Mouse (Mus musculus): ENCODE results near the gene 3110082I17Rik. TPM values are rescaled to one million over a fixed set of nuclear protein-coding genes. Genes with fewer than 3 reads are reported as not detected.
A peak's percentile ranks its signal among the peaks of the same experiment; 100 is the strongest.

Gene 3110082I17Rik
- polyA plus RNA-seq, 1 experiment from 2014 or later = 26.8 TPM

- Histone ChIP-seq H3K4me1 (peaks cover 23% of the 10 kb centered on the region), H3K27ac (no peak overlapping the region)
- ATAC-seq = no peak
Measured at GRCm38 (mm10) chr5:139389676-139390061, 70.7 kb downstream of the 3110082I17Rik start.

GRCm38 (mm10) chr5:139388694-139389675, 71.3 kb downstream of the 3110082I17Rik start:
- Histone ChIP-seq H3K36me3 (ENCODE audit: poor library complexity, severe bottlenecking) (no peaks in the 10 kb centered on the region), H3K4me1 (peaks cover 23% of the 10 kb centered on the region), H3K4me2 (no peak overlapping the region), H3K4me3 (no peak overlapping the region), H3K27me3 (no peaks in the 10 kb centered on the region), H3K9me3 (replicated peaks) (no peaks in the 10 kb centered on the region), H3K27ac (0 out of 2 replicates have a peak overlapping the region, but pooled peaks have one; percentile 35), H3K9ac (no peak overlapping the region)
- ATAC-seq = no peak
- 80% methylated on average over 17 of the region's 17 CpGs for WGBS

More at GRCm38 (mm10) chr5:139389676-139390061, 70.7 kb downstream of the 3110082I17Rik start:
- Histone ChIP-seq H3K27me3 (no peaks in the 10 kb centered on the region), H3K4me3 (no peak overlapping the region), H3K9ac (no peak overlapping the region), H3K4me2 (no peak overlapping the region), H3K9me3 (replicated peaks) (no peaks in the 10 kb centered on the region), H3K36me3 (ENCODE audit: poor library complexity, severe bottlenecking) (no peaks in the 10 kb centered on the region)
- WGBS = 59% methylated on average over 6 of the region's 6 CpGs

DNA sequence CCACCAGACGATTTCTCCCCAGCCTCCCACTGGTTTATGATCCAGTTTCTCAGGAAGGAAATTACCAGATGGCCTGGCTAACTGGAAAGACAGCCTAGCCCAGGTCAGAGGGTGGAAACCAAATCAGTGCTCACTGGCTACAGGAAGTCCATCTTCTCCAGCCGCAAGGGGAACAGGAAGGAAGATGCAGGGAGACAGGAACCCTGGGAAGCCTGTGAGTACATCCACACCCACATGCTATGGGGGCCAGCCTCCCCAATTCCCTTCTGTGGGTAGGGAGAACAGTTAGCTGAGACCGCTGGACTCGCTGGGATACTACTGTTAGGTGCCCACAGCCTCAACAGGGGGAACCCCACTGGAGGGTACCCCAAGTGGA, 72.1 kb downstream of the 3110082I17Rik start:
- no peak for ATAC-seq
- Histone ChIP-seq H3K27me3 (no peaks in the 10 kb centered on the region), H3K27ac (peak overlapping the region; percentile 35; the same call in 1 of the 2 replicates), H3K4me2 (no peak overlapping the region), H3K36me3 (ENCODE audit: poor library complexity, severe bottlenecking) (no peaks in the 10 kb centered on the region), H3K4me1 (peaks cover 23% of the 10 kb centered on the region), H3K9me3 (replicated peaks) (no peaks in the 10 kb centered on the region), H3K4me3 (no peak overlapping the region), H3K9ac (no peak overlapping the region)
- 89% methylated on average over 4 of the region's 4 CpGs for WGBS

DNA sequence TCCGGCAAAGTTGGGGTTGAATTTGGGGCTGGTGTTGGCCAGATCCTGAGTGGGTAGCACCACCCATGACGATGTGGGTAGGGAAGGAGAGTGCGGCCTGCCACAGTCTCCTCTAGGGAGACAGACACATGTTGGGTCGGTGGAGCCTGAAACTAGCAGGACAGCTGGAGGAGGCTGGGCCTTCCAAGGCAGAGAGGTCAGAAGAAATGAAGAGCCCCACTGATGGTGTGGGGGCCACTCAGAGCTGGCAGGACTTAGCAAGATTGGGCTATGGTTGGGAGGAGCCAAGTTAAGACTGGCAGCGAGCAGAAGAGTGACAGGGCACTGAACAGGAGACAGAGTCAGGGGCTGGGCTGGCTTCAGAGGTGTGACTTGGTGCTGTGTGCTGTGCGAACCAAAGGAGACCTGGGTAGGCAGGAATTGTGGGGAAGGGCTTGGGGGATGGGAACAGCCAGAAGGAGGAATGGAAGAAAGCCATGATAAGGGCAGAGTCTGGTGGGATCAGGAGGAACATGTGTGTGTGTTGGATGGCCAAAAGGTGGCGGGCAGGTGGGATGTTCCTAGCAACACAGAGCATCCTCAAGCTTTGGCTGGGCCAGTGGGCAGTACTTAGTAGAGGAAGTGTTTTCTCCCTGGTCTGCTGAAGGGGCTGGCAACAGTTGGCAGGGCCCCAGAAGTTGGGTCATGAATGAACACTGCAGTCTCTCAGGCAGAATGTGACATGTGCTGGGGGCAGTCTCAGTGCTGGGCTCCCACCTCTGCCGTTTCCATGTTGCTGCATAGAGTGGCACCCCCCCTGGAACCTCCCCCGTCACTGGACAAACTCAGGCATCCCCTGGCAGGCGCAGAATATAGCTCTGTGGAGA, 72.8 kb downstream of the 3110082I17Rik start:
- Histone ChIP-seq H3K27ac (0 out of 2 replicates have a peak overlapping the region, but pooled peaks have one; percentile 35), H3K27me3 (no peaks in the 10 kb centered on the region), H3K4me3 (no peak overlapping the region), H3K9me3 (replicated peaks) (no peaks in the 10 kb centered on the region), H3K4me2 (no peak overlapping the region), H3K9ac (peak overlapping the region; percentile 5; the same call in 1 of the 2 replicates), H3K4me1 (peaks cover 23% of the 10 kb centered on the region), H3K36me3 (ENCODE audit: poor library complexity, severe bottlenecking) (no peaks in the 10 kb centered on the region)
- WGBS = 90% methylated on average over 10 of the region's 10 CpGs
- no peak for ATAC-seq

DNA sequence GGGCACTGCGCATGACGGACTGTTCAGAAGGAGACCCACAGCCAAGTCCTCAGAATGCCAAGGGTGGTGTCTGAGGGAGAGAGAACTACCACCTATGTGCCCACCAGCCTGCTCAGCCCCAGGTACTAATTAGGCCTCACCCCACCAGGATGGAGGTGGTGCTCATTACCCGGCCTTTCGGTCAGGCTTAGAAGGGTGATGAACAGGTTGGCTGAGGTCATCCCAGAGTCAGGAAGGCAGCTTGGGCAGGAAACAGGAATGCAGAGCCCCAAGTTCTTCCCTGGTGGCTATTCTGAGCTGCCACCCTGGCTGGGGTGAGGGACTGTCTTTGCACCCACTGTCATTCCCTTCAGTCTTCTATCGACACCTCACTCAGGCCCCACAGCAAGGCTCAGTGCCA, 74.3 kb downstream of the 3110082I17Rik start:
- Histone ChIP-seq H3K4me2 (no peak overlapping the region), H3K36me3 (ENCODE audit: poor library complexity, severe bottlenecking) (no peaks in the 10 kb centered on the region), H3K9ac (no peak overlapping the region), H3K9me3 (replicated peaks) (no peaks in the 10 kb centered on the region), H3K27ac (no peak overlapping the region), H3K27me3 (peaks cover 8% of the 10 kb centered on the region; the same call in 1 of the 2 replicates), H3K4me3 (no peak overlapping the region), H3K4me1 (peaks cover 30% of the 10 kb centered on the region)
- no peak for ATAC-seq
- 93% methylated on average over 5 of the region's 5 CpGs for WGBS

GRCm38 (mm10) chr5:139384531-139384930, 75.8 kb downstream of the 3110082I17Rik start:
- 84% methylated on average over 10 of the region's 10 CpGs for WGBS
- no peaks in the 10 kb centered on the region for H3K36me3 ChIP-seq (ENCODE audit: poor library complexity, severe bottlenecking)

DNA sequence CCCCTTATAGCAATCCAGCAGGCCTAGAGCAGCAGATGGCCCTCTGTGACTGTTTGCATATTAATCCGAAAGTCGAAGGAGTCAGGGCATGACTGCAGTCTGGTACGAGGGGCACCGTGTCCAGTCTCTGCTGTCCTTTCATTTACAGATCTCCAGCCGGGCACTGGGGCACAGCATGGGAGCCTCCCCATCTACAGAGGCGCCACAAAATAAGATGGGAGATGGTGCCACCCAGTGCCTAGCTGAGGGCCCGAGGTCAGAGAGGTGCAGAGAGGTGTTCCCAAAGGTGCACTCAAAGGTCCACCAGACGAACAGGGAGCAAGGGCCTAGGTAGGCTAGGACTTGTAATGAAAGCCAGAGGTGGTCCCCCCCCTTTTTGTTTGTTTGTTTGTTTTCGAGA, 77.1 kb downstream of the 3110082I17Rik start:
- Histone ChIP-seq H3K4me1 (peaks cover 38% of the 10 kb centered on the region), H3K36me3 (ENCODE audit: poor library complexity, severe bottlenecking) (no peaks in the 10 kb centered on the region), H3K4me3 (no peak overlapping the region), H3K27me3 (peaks cover 8% of the 10 kb centered on the region; the same call in 1 of the 2 replicates), H3K9ac (no peak overlapping the region), H3K27ac (no peak overlapping the region), H3K9me3 (replicated peaks) (no peaks in the 10 kb centered on the region), H3K4me2 (no peak overlapping the region)
- no peak for ATAC-seq
- WGBS = 86% methylated on average over 9 of the region's 9 CpGs

More at GRCm38 (mm10) chr5:139384531-139384930, 75.8 kb downstream of the 3110082I17Rik start:
- Histone ChIP-seq H3K27ac (no peak overlapping the region), H3K9ac (peak overlapping the region; percentile 23; the same call in 1 of the 2 replicates), H3K4me2 (no peak overlapping the region), H3K27me3 (peaks cover 8% of the 10 kb centered on the region; the same call in 1 of the 2 replicates), H3K9me3 (replicated peaks) (no peaks in the 10 kb centered on the region), H3K4me3 (no peak overlapping the region), H3K4me1 (peaks cover 40% of the 10 kb centered on the region)
- ATAC-seq = no peak

DNA sequence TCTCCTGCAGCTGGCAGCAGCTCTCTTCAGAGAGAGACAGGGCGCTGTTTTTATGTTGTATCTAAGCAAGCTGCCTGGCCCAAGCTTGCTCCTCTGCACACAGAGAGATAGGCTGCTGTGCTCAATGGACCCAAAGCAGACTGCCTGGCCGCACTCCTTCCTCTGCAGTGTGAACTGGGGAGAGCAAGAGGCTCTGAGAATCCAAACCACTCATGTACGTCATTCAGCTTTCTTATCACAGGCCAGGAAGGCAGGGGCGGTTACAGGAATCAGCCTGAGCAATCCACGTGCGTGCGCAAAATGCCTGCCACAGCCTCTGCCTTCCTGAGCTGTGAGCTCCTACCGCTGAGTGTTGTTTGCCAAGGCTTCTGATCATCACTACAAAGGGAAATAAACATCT, 77.6 kb downstream of the 3110082I17Rik start:
- Histone ChIP-seq H3K9me3 (replicated peaks) (no peaks in the 10 kb centered on the region), H3K4me1 (peaks cover 33% of the 10 kb centered on the region), H3K4me3 (no peak overlapping the region), H3K9ac (no peak overlapping the region), H3K27ac (0 out of 2 replicates have a peak overlapping the region, but pooled peaks have one; percentile 19), H3K4me2 (no peak overlapping the region), H3K27me3 (peaks cover 8% of the 10 kb centered on the region; the same call in 1 of the 2 replicates), H3K36me3 (ENCODE audit: poor library complexity, severe bottlenecking) (no peaks in the 10 kb centered on the region)
- WGBS = 78% methylated on average over 8 of the region's 8 CpGs
- ATAC-seq = no peak

DNA sequence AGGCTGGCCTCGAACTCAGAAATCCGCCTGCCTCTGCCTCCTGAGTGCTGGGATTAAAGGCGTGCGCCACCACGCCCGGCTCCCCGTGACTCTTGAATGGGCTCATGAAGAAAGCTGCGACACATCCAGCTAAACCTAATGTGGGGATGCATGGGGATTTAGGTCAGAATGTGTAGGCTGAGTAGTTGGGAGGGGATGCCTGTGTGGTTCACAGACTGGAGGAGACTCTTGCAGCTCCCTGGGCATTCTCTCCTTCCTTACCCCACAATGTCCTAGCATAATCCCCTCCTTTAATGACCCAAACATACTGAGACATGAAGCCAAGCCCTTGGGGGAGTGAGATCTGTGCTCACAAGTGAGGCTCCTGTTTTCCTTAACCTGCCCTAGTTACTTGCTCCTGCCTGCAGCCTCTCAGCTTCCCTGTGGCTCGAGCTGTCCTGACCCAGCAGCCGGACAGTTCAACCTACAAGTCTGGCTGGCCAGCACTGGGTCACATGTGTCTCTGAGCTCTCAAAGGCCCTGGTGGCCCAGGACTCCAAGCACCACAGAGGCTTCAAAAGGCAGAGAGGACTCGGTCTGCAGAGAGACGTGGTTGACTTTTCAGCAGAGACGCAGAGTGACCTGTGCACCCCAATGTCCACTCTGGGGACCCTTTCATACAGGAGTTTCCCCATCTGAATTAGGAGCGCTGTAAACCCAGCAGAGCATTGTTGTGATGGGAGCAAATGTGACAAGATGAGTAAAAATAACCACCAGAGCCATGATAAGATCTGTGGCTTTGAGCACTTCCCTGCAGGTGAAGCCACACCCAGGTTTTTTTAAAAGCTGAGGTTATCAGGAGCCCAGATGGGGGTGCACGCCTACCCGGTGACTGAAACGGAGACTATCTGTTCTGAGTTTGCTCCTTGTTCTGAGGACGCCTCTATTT, 78.5 kb downstream of the 3110082I17Rik start:
- Histone ChIP-seq H3K4me3 (no peak overlapping the region), H3K4me2 (no peak overlapping the region)
- ATAC-seq = no peak

DNA sequence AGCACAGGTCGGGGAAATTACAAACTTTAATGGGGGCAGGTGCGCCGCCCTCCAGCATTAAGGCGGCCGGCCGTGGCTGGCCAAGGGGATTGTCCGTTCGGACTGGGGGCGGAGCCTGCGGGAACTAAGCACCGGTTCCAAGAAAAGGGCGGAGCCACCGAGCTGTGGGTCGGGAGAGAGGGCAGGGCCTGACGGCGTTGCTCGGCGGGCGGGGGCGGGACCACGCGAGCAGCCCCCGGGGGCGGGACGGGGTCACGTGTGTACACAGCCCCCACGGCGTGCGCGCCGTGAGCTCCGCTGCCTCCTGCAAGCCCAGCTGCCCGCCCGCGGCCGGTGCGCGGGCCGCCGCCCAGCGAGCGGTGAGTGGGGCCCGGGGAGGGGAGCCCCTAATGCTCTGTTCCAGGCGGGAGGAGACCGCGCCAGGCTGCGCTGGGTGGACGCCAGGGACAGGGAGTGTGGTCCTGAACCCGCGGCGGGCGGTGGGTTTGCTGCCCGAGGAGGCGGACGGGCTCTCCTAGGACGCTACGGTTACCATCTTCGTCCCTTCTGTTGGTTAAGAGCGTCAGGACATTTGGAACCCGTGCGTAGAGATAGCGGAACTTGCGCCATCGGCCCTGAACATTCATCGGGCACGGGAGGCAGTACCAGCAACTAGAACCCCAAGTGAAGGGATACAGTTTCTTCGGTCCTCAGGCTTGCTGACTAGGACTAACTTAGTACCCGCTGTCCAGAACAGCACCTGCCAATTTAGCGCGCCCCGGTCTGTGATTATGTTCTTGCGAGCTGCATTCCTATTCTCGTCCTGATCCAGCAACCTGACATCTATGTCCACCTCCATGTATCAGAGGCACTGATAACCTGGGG, 79.7 kb downstream of the 3110082I17Rik start:
- Histone ChIP-seq H3K9me3 (replicated peaks) (no peaks in the 10 kb centered on the region), H3K36me3 (ENCODE audit: poor library complexity, severe bottlenecking) (no peaks in the 10 kb centered on the region), H3K9ac (peak overlapping the region; percentile 73), H3K4me2 (peak overlapping the region; percentile 95), H3K4me1 (peaks cover 29% of the 10 kb centered on the region), H3K27me3 (peaks cover 8% of the 10 kb centered on the region; the same call in 1 of the 2 replicates), H3K27ac (no peak overlapping the region), H3K4me3 (peak overlapping the region; percentile 61)
- 2% methylated on average over 73 of the region's 73 CpGs for WGBS
- peak; percentile 84 for ATAC-seq

More for the DNA sequence above, 78.5 kb downstream of the 3110082I17Rik start:
- H3K9ac ChIP-seq = no peak overlapping the region
- WGBS = 81% methylated on average over 18 of the region's 18 CpGs
- H3K27ac ChIP-seq = no peak overlapping the region
- peaks cover 8% of the 10 kb centered on the region; the same call in 1 of the 2 replicates for H3K27me3 ChIP-seq
- H3K4me1 ChIP-seq = peaks cover 29% of the 10 kb centered on the region
- no peaks in the 10 kb centered on the region for H3K36me3 ChIP-seq (ENCODE audit: poor library complexity, severe bottlenecking)
- no peaks in the 10 kb centered on the region for H3K9me3 ChIP-seq (replicated peaks)

Measured in forebrain, embryonic 13.5 days (tissue).